Mouse (Mus musculus) hindbrain, embryonic 10.5 days (tissue): ENCODE results near the gene Bclaf1. TPM values are rescaled to one million over a fixed set of nuclear protein-coding genes. Genes with fewer than 3 reads are reported as not detected.

Experiments used
- DNase-seq: peaks from one replicate; pipeline ENCODE4 v3.0.0-alpha.2; 2017; ENCODE audit warnings: low spot score
- H3K27ac ChIP-seq: fragments of 300-500 bp; sonication (generic); 2 replicates; pipeline ENCODE4 v1.5.1; 2016; ENCODE audit warnings: mild to moderate bottlenecking, moderate library complexity
- H3K27me3 ChIP-seq: fragments of 300-500 bp; sonication (generic); 2 replicates; pipeline ENCODE4 v1.6.1; 2016; ENCODE audit warnings: mild to moderate bottlenecking; ENCODE audit not compliant: poor library complexity, insufficient read depth, severe bottlenecking
- H3K36me3 ChIP-seq: fragments of 300-500 bp; sonication (generic); 2 replicates; pipeline ENCODE4 v1.6.1; 2016; ENCODE audit warnings: mild to moderate bottlenecking, moderate library complexity
- H3K4me1 ChIP-seq: fragments of 300-500 bp; sonication (generic); replicated peaks from 2 replicates; pipeline ENCODE4 v1.6.1; 2016; ENCODE audit warnings: mild to moderate bottlenecking
- H3K4me3 ChIP-seq: fragments of 300-500 bp; sonication (generic); 2 replicates; pipeline ENCODE4 v1.5.1; 2016; ENCODE audit warnings: mild to moderate bottlenecking, moderate library complexity
- H3K9me3 ChIP-seq: fragments of 300-500 bp; sonication (generic); 2 replicates; pipeline ENCODE4 v1.6.1; 2016; ENCODE audit warnings: mild to moderate bottlenecking, moderate library complexity
- WGBS: fragments of 180-500 bp; shearing (Covaris S2); methylation state at CpG from one replicate; pipeline ENCODE4 v1.1.7; 2016; 5-methylcytosine and 5-hydroxymethylcytosine counted together
- polyA plus RNA-seq: library from polyadenylated mRNA; unstranded; fragments of >200 nt; fragmentation: Nextera tagmentation; extraction: Ambion mirVana; gene quantifications from 2 replicates; pipeline ENCODE4 v1.2.1, GENCODE M21; 2016

The Bclaf1 gene
- polyA plus RNA-seq, 1 experiment from 2014 or later, result 124 TPM

DNA sequence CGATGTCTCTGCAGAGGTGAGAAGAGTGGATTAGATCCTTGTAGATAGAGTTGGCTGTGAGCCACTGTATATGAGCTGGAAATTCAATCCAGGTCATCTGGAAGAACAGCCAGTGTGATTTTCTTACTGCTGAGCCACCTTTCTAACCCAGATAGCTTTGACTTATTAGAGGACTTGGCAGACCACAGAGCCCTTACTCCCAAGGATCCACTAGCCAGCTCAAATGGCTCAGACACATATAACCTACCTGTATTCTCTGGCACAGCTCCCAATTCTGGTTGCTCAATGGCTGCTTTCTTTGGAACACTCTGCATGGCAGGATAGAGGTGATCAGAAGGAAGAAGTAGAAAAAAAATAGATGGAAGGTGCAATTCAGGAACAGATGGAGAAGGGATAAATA, 33.5 kb downstream of the Bclaf1 start:
- WGBS, result 84% methylated on average over 1 of the region's 1 CpGs
- peaks cover 11% of the 10 kb centered on the region for H3K4me1 ChIP-seq
- H3K9me3 ChIP-seq, result no peaks in the 10 kb centered on the region
- H3K36me3 ChIP-seq, result peaks cover 57% of the 10 kb centered on the region
- H3K27ac ChIP-seq, result no peak overlapping the region
- no peak for DNase-seq
- no peaks in the 10 kb centered on the region for H3K27me3 ChIP-seq
- H3K4me3 ChIP-seq, result no peak overlapping the region

DNA sequence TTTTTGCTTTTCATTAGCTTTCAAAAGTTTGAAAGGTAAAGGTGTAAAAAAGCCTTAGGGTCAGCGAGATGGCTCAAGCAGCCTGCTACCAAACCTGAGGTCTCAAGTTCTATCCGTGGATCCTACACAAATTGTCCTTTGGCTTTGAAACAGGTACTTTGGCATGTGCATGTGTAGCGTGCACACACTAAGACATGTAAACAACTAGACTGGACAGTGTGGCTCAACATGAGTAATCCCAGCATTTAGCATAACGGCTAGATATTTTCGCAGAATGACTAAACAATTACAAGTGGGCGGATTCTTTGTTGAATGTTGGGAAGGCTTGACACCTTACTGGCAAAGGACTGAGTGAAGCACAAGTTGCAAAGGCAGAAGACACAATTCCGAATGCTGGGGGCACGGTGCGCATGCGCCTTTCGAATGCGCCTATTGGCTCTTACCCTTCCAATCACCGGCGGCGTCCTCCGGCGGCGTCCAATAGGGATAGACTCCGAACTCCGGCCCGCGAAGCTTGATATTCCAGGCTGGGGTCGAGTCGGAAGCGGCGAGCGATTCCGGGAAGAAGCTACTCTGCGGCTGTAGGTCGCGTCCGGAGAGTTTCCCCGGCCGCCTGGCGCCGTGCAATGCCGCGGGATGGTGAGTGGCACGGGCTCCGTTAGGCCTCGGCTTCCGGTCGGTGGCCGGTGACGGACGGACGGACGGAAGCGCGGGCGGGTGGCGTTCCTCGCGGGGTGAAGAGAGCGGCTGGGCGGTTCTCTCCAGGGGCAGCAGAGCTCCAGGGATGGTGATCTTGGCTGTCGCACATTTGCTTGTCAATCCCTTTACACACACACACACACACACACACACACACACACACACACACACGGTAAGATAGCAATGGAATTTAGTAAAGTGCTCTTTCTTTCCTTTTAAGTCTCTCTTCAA, 35.3 kb downstream of the Bclaf1 start, which contains the start of gene Mtfr2:
Mtfr2 (plus strand) TSS at position 486 of the 930 bp plus-strand sequence.
- Histone ChIP-seq H3K9me3 (no peaks in the 10 kb centered on the region), H3K27ac (peak within 1 kb of the TSS; percentile 87), H3K4me3 (peak within 1 kb of the TSS; percentile 72), H3K4me1 (peaks cover 11% of the 10 kb centered on the region), H3K27me3 (no peaks in the 10 kb centered on the region), H3K36me3 (peaks cover 49% of the 10 kb centered on the region)
- WGBS, result 2% methylated on average over 58 of the region's 58 CpGs
- peak; percentile 94 for DNase-seq

DNA sequence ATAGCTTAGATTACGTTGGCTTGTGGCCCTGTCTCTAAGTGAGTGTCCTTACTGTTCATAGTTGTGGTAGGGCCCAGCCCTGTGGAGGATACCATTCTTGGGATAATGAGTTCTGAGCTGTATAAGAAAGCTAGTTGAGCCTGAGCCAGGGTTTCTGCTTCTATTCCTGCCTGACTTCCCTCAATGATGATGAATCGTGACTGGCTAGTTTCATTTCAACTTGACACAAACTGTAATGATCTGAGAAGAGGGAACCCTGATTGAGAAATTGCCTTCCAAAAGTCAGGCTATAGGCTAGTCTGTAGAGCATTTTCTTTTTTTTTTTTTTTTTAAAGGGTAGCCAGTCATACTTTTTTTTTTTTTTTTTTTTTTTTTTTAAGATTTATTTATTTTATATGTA, 36.6 kb downstream of the Bclaf1 start:
- no peak for DNase-seq
- H3K4me3 ChIP-seq, result peak overlapping the region; percentile 72; the same call in 1 of the 2 replicates
- H3K27me3 ChIP-seq, result no peaks in the 10 kb centered on the region
- WGBS, result 91% methylated on average over 2 of the region's 2 CpGs
- no peaks in the 10 kb centered on the region for H3K9me3 ChIP-seq
- no peak overlapping the region for H3K27ac ChIP-seq
- H3K4me1 ChIP-seq, result peaks cover 11% of the 10 kb centered on the region
- peaks cover 40% of the 10 kb centered on the region for H3K36me3 ChIP-seq

DNA sequence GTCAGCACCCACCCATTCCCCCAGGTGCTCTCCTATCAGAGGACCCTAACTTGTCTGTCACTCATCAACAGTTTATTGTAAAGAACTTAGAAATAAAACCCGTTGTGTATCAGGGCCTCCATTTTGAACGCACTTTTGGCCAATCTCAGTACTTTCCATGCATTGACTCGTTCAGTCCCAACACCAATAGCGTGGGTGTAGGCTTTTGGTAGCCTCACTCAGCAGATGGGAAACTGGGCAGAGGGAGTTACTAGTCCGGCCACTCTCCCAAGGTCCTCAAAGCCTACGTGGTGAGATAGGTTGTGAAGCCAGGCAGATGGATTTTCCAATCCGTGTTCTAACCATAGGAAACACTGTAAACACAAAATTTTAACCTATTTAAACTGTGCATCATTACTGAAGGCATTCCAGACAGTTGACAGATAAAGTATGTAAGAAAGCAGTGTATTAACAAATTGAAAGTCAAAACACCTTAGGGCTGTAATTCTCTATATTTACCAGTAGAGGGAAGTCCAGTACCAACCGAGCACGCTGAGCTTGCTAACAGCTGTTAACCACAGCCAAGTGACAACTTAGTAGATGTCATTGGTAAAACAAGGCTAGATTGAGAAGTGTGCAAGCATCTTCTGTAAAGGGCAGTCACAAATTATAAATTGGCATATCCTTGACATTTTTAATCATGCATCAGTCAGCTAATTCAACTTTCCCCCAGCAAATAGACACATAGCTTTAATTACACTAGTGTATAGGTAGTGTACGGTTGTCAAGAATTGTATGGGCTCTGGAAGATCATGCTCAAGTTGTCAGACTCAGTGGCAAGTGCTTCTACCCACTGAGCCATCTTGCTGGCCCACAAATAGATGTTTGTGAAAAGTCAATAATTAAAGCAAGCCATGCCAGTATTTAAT, 49.5 kb downstream of the Bclaf1 start:
- no peak overlapping the region for H3K27ac ChIP-seq
- H3K36me3 ChIP-seq, result peaks cover 26% of the 10 kb centered on the region
- H3K4me3 ChIP-seq, result no peak overlapping the region
- WGBS, result 65% methylated on average over 10 of the region's 10 CpGs
- H3K4me1 ChIP-seq, result no peaks in the 10 kb centered on the region
- no peak for DNase-seq
- H3K27me3 ChIP-seq, result no peaks in the 10 kb centered on the region
- no peaks in the 10 kb centered on the region for H3K9me3 ChIP-seq

DNA sequence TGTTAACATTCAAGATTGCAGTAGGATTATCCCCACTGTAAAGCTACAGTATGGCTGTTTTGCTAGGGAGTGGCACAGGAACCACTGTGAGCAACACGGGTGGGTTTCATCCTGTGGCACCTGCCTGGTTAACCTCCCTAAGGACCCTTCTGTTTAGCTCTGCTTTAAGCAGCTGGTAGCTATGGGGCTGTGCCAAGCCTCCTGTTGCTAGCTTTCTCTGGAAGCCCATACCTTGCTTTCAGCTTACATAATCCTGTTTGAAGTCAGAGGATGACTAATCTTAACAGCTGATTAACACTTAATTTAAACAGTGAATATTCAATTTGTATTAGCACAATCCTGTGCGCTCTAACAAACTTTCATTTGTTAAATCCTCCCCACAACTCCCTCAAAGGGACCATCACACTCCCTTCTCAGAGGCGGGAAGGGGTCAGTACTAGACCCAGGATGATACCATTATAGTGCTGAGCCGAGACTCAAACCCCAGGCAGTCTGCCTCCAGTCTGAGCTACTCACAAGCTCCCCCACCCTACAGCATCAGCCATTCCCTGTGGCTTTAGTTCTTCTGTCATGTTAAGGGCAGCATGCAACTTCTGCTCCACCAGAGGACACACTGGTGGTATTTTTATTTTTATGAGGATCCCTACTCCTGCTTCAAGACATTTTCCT, 50.3 kb downstream of the Bclaf1 start:
- Histone ChIP-seq H3K4me1 (no peaks in the 10 kb centered on the region), H3K9me3 (0 out of 2 replicates have a peak, but pooled peaks cover 6% of the 10 kb centered on the region), H3K27ac (no peak overlapping the region), H3K4me3 (no peak overlapping the region), H3K27me3 (no peaks in the 10 kb centered on the region), H3K36me3 (peaks cover 19% of the 10 kb centered on the region)
- no peak for DNase-seq
- 77% methylated on average over 4 of the region's 4 CpGs for WGBS

DNA sequence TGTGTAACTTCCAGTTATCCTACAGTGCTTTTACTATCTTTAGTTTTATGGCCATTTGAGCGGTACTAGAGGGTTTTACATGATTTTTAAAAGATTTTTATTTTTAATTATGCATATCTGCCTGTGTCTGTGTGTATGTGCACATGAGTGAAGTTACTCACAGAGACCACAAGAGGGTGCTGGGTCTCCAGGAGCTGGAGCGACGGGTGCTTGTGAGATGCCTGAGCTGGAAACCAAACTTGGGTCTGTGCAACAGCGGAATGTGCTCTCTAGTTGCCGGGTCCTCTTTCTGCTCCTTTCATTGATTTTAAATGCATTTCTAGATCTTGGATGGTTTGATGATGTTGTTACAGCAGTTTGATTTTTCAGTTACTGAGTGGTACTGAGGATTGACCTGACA, 59.8 kb downstream of the Bclaf1 start:
- Histone ChIP-seq H3K4me1 (no peaks in the 10 kb centered on the region), H3K27ac (no peak overlapping the region), H3K4me3 (no peak overlapping the region), H3K27me3 (no peaks in the 10 kb centered on the region), H3K9me3 (peaks cover 14% of the 10 kb centered on the region; the same call in 1 of the 2 replicates), H3K36me3 (no peaks in the 10 kb centered on the region)
- 94% methylated on average over 5 of the region's 5 CpGs for WGBS
- DNase-seq, result no peak

DNA sequence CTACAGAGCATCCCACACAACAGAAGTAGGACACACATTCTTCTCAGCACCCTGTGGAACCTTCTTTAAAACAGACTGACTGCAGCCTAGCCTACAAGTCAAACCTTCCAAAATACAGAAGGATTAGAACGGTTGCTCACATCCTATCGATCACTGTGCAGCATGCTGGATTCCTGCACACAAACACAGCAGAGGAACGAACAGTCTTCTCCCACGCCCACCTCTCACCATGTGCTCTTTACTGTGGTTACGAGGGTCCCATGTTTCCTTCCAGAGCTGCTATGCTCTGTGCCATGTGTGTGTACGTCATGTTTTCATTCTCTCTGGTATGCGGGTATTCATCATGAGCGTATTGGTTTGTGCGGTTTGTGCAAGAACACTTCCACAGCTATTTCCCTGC, 65.4 kb downstream of the Bclaf1 start:
- Histone ChIP-seq H3K4me1 (peaks cover 3% of the 10 kb centered on the region; the same call in 1 of the 2 replicates), H3K9me3 (no peaks in the 10 kb centered on the region), H3K36me3 (no peaks in the 10 kb centered on the region), H3K4me3 (no peak overlapping the region), H3K27me3 (no peaks in the 10 kb centered on the region), H3K27ac (no peak overlapping the region)
- no peak for DNase-seq
- 92% methylated on average over 9 of the region's 9 CpGs for WGBS

DNA sequence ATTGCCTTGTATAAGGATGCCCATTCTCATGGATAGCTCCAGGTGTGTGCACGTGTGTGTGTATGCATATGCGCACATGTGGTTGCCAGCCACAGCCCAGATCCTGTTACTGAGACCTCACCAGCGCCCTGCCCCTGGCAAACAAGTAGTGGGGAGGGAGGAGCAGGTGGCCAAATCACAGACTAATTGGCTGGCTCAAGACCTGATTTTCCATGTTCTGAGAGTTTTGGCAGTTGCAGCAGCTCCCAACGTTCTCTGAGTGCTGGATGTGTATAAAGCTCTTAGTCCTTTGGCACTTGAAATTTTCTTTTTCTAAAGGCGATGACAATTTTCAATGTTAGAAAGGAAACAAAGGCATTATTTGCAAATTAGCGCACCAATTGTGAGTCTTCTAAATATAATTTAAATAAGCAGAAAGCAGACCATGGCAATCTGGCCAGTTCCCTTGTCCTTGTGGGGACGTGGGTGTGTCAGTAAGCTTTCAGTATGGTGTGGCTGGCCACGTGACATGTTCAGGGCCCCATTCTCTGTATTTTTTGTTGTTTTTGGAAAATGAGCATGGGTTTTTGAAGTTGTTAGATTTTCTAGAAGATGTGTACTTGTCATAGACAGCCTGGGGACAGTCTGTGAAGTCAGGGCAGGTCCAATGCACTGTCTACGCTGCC, 66.9 kb downstream of the Bclaf1 start:
- DNase-seq, result no peak
- H3K36me3 ChIP-seq, result no peaks in the 10 kb centered on the region
- H3K27me3 ChIP-seq, result no peaks in the 10 kb centered on the region
- 84% methylated on average over 9 of the region's 9 CpGs for WGBS
- no peak overlapping the region for H3K4me3 ChIP-seq
- no peak overlapping the region for H3K27ac ChIP-seq
- H3K4me1 ChIP-seq, result peaks cover 9% of the 10 kb centered on the region
- no peaks in the 10 kb centered on the region for H3K9me3 ChIP-seq

DNA sequence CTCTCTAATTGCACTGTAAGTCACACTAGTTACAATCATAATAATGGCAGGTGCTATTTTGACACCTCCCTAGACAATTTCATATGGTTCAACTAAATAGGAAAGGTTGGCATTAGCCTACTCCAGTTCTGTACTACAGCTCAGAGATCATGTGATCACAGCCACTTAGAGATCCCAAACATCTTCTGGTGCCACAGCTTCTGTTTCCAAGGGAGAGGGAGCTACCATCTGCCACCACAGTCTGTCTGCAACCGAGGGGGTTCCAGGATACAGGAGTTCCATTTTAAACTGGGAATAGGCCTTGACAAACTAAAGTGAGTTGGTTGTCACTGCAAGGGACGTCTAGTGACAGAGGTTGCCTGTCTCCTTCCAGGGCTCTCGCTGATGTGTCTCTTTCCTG, 68.5 kb downstream of the Bclaf1 start:
- no peak for DNase-seq
- H3K27ac ChIP-seq, result no peak overlapping the region
- H3K4me1 ChIP-seq, result peaks cover 9% of the 10 kb centered on the region
- no peaks in the 10 kb centered on the region for H3K9me3 ChIP-seq
- WGBS, result 83% methylated on average over 3 of the region's 3 CpGs
- no peaks in the 10 kb centered on the region for H3K36me3 ChIP-seq
- no peaks in the 10 kb centered on the region for H3K27me3 ChIP-seq
- no peak overlapping the region for H3K4me3 ChIP-seq

DNA sequence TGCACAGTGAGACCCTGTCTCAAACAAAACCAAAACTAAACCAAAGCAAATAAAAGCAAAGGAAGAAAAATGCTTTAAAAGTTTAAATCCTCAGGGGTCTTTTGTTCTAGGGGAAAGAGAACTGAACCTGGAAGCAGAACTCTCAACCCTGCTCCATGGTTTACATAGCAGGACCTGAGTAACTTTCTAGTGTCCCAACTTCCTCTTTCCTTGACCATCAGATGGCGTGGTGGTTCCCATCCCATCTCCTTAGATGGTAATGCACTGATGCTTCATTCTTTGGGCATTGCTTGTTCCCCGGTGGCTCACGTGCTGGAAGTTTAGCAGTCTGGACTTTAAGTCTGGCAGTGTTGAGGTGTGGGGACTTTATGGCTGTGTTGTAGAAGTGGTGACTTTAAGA, 69.1 kb downstream of the Bclaf1 start:
- H3K4me3 ChIP-seq, result no peak overlapping the region
- H3K9me3 ChIP-seq, result no peaks in the 10 kb centered on the region
- DNase-seq, result no peak
- 89% methylated on average over 3 of the region's 3 CpGs for WGBS
- no peaks in the 10 kb centered on the region for H3K36me3 ChIP-seq
- H3K27me3 ChIP-seq, result no peaks in the 10 kb centered on the region
- no peak overlapping the region for H3K27ac ChIP-seq
- peaks cover 9% of the 10 kb centered on the region for H3K4me1 ChIP-seq

DNA sequence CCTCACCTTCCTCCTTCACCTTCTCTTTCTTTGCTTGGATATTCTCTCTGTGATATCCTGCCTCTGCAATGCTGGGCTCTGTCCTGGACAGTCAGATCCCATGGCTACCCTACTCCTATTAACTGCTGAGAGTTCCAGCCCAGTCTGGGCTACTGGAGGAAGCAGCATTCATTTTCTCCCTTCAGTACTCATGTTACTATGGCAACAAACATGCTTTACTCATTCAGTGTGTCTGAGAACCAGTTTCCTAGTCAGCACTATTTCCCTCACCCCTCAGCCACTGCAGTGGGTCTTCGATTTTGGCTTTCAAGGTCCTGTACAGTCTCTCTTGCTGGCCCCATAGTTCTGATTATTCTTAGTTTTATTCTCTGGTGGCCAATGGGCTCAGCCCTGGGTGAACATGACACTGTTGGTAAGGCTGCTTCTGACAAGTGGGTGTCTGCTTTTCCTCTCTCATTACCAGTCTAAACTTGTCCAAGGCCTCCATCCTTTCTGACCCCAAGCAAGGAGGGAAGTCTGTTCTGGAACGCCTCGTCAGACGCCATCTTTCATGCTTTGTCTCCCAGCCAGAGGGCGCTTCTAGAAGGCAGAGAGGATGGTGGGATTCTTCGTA, 70.6 kb downstream of the Bclaf1 start:
- Histone ChIP-seq H3K27ac (no peak overlapping the region), H3K36me3 (no peaks in the 10 kb centered on the region), H3K9me3 (no peaks in the 10 kb centered on the region), H3K4me1 (peaks cover 9% of the 10 kb centered on the region), H3K4me3 (no peak overlapping the region), H3K27me3 (no peaks in the 10 kb centered on the region)
- 74% methylated on average over 6 of the region's 6 CpGs for WGBS
- no peak for DNase-seq

DNA sequence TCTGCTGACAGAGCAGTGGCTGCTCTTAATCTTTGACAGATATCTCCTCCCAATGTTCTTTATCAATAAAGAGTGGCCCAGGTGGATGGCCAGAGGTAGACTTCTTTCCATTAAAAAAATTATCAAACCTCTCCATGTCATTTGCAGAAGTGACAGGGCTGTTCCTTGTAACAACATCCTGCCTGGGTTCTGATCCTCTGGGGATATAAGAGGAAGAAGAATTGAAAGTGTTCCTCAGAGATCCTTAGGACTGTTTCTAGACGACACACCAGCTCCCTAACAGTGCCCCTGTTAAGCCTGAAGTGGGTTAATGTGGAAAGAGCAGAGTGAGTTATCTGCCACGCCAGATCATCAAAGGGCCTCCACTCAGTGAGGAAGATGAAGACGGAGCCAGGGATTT, 78.3 kb downstream of the Bclaf1 start:
- H3K9me3 ChIP-seq, result no peaks in the 10 kb centered on the region
- no peak overlapping the region for H3K4me3 ChIP-seq
- no peaks in the 10 kb centered on the region for H3K27me3 ChIP-seq
- DNase-seq, result no peak
- no peaks in the 10 kb centered on the region for H3K36me3 ChIP-seq
- H3K4me1 ChIP-seq, result no peaks in the 10 kb centered on the region
- WGBS, result 76% methylated on average over 3 of the region's 3 CpGs
- no peak overlapping the region for H3K27ac ChIP-seq
